Mouse (Mus musculus): ENCODE results near the gene Dcst2.

The Dcst2 gene

DNA sequence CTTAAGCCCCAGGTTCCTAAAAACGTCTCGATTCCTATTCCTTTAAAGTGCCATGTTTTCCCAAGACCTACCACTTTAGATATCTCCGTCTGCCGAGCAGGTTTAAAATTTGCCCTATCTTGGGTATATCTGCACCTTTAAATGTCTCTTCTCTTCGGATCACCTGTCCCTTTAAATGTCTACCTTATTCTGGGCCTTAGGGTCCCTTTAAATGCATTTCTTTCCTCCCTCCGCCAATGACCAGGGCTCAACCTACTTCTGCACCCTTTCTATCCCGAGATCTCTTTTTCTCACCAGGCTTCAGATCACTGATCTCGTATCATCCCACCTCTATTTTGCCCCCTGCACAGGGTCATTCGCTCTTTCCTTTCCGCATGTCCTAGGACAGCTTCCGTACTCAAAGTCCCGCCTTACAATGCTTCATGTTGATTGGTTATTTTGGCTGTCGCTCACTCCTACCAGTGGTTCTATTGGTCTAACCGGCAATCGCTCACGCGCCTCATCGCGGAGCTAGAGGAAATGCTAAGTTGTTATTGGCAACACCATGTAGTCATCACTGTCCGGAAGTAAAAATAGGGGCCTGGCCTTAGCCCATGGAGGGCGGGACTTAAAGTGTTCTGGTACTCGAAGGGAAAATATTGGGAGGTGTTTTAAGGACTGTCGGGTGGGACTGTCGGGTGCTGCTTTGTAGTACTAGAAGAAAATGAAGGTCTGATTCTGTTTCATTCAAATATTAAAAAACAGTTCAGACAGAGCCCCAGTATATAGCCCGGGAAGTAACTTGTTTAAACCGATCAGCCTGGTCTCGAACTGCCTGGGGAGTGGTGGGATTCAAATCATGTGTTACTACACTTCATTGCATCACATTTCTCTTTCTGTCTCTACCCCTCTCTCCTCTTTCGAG is 50.0 kb downstream of the Dcst2 start, which contains the start of gene Flad1:
Gene Flad1 (minus strand): TSS at position 381 of the 904 bp plus-strand sequence.
- DNase-seq (ENCODE audit: low spot score) = peak; percentile 100

DNA sequence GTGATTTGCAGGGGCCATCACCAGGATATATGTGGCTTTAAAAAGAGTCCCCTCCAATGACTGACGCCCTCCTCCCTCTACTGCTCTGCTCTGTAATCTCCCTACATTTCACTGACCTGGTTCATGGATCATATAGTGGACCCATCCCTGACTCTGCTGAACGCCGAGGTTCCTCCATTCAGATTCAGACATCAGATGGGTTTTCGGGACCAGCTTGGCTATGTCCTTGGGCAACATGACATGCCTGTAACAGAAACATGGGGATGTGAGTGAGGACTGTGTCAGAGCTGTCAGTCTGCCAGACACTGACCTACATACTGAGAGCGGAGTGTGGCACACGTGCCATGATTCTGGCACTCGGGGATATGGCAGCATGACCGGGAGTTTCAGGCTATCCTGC is 54.4 kb downstream of the Dcst2 start:
- DNase-seq (ENCODE audit: low spot score) = no peak

DNA sequence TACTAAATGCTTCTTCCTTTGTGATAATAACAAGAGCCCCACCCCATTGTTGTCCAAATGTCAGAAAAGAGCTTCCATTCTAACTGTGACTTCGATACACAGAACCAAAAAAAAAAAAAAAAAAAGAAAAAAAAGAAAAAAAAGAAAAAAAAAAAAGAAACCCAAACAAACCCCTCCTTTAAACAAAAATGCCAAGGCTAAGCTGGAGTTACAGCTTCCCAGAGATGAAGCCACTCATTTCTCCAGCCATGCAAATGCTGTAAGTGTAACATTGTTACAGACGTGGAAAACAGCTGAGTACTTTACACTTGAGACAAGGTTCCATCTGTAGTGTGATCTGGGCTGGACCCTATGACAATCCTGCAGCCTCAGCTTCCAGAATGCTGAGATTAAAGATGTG is 55.4 kb downstream of the Dcst2 start:
- DNase-seq (ENCODE audit: low spot score) = no peak

DNA sequence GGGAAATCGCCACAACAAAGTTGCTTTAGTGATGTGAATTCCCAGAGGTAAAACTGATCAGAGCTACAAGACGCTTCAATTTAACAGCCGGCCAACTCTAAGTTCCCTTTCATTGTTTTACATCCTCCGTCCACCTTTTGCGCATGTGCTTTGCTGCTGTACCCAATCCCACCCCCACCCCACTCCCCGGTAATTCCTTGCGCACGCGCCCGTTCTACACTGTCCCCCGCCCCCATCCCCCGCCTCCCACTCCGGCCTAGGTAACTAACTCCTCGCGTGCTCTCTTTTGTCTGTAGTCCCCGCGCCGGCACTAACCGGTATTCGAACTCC is 56.0 kb downstream of the Dcst2 start:
- DNase-seq (ENCODE audit: low spot score) = peak; percentile 93

DNA sequence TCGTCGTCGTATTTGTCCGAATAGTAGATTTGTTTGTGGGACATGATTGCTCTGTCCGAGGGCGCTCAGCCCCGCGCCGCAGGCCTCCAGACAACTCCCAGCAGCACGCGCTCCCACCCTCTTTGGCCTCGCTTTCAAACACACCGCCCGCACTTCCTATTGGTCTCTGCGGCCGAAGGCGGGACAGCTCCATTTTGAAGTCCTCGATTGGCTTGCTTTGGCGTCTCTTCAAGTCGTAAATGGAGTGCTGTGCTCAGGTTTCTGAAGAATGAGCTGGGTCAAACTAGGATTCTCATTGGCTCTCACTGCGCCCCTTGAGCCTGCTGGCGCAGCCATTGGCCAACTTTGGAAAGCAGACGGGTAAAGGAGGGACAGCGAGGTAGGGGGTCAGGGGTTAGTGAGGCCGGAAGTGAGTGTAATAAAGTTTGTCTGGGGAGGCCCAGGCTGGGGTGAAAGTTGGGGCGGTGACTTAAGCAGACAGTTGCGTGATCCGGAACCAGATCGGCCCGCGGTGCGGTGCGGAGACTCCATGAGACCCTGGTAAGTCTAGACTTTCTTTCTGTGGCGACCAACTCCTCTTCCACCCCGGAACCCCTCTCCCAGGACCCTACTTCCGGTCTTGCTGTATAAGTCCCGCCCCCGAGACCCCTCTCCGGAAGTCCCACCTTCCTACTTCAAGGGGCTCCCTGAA is 56.5 kb downstream of the Dcst2 start, which contains the start of the genes Cks1b and Shc1:
Gene Cks1b (minus strand): TSS at position 214 of the 691 bp plus-strand sequence.
Gene Shc1 (plus strand): TSS at position 274 of the 691 bp plus-strand sequence.
- DNase-seq (ENCODE audit: low spot score) = peak; percentile 99

DNA sequence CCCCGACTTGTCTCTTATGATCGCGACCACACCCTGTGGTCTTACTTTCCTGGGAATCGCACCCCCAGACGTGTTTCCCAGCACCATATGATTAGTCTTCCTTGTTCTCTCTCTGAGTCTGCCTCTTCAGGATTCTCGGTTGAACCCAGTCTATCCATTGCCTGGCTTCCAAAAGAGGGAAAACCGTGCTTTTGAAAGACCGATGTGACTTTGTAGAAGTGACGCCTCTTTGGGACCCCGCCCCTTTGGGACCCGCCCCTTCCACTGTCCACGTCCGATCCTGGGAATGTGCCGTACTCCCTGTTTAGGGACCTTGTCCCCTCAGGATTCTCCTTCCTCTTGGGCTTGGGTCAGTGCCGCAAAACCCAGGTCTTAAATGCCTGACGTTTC is 57.1 kb downstream of the Dcst2 start:
- DNase-seq (ENCODE audit: low spot score) = peak; percentile 89

DNA sequence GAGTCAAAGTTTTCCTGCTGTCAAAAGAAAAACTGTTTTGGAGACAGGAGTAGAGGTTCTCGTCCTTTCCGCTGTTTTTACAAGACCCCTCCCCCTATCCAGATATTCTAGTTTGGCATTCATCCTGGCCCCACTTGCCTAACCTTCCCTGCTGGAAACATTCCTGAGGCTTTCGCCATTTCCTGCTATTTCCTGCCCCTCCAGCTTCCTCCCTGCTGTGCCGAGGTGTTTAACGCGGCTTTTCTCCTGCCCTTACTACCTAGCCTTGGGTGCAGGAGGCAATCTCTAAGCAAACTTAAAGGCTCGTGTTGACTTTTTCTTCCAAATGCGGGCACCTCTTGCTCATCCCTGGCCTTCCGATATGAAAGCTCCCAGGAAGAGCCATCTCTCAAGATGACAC is 57.8 kb downstream of the Dcst2 start:
- DNase-seq (ENCODE audit: low spot score) = peak; percentile 67

DNA sequence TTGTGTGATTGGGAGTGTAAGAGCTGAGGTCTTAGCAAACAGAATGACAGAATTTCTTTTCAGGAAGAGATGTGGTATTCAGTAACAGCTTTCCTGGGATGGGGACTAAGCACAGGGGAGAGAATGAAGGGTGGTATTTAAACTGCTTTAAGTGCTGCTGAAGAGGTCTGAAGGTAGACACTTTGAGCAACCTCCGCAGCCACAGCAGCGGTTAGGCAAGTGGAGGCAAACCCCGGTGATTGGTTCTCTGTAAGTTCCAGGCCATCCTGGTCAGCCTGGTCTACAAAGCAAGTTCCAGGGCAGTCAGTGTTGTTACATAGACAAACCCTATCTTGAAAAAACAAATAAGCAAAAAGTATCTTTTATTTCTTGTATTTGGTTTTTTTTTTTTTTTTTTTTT is 58.2 kb downstream of the Dcst2 start:
- DNase-seq (ENCODE audit: low spot score) = no peak

DNA sequence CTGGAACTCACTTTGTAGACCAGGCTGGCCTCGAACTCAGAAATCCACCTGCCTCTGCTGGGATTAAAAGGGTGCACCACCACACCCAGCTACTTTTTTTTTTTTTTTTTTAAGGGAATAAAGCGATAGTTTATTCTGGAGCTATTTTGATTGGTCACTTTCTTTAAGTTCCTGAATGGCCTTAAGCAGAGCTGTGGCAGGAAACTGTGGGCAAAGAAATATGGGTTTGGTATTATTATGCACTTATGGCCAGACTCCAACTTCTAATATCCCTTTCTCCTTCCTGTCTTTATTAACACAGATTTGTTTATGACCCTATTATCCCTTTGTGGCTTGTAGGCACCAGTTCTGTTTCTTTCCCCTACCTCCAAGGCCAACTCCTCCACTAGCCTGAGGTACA is 58.6 kb downstream of the Dcst2 start:
- DNase-seq (ENCODE audit: low spot score) = no peak

DNA sequence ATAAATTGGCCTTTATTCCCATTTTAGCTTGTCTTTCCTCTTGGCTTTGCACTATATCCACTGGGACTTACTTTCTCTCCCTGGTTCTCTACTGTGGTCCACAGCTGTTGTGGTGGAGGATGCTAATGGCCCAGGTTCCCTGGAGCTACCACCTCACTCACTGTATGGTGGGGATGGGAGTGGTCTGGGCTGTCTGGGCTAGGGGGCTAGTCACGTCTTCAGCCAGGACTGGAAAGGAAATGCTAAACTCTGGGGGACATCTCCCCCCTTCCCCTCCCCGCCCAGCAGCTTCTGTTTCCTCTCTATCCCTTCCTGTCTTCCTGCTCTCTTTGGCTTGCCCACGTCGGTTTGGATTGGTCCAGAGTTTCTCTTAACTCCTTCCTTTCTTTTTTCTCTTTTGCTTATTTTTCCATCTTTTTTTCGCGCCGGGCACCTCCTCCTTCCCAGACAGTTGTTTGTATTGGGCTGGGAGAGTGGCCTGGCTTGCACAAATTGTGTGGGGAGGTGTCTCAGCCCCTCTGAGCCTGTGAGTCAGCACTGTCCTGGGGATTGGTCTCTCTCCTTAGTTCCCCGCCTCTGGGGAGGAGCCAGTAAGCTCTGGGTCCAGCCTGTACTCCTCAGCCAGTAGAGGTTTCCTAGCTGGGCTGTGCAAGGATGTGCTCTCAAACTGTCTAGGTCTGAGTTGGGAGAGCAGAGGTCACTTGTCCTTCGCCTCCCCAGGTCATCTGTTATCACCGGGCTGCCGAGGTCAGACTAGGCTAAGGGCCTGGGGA is 59.4 kb downstream of the Dcst2 start:
- DNase-seq (ENCODE audit: low spot score) = peak; percentile 88

DNA sequence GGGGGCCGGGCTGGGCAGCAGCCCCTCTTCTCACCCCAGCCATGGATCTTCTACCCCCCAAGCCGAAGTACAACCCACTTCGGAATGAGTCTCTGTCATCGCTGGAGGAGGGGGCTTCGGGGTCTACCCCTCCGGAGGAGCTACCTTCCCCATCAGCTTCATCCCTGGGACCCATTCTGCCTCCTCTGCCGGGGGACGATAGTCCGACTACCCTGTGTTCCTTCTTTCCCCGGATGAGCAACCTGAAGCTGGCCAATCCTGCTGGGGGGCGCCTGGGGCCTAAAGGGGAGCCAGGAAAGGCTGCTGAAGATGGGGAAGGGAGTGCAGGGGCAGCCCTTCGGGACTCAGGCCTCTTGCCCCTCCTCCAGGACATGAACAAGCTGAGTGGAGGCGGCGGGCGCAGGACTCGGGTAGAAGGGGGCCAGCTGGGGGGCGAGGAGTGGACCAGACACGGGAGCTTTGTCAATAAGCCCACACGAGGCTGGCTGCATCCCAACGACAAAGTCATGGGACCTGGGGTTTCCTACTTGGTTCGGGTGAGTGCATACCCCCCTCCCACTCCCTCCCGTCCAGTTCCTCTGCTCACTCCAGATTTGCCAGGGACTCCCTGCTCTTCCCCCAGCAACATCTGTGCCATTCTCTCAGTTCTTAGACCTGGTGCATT is 60.2 kb downstream of the Dcst2 start:
- DNase-seq (ENCODE audit: low spot score) = peak; percentile 28

DNA sequence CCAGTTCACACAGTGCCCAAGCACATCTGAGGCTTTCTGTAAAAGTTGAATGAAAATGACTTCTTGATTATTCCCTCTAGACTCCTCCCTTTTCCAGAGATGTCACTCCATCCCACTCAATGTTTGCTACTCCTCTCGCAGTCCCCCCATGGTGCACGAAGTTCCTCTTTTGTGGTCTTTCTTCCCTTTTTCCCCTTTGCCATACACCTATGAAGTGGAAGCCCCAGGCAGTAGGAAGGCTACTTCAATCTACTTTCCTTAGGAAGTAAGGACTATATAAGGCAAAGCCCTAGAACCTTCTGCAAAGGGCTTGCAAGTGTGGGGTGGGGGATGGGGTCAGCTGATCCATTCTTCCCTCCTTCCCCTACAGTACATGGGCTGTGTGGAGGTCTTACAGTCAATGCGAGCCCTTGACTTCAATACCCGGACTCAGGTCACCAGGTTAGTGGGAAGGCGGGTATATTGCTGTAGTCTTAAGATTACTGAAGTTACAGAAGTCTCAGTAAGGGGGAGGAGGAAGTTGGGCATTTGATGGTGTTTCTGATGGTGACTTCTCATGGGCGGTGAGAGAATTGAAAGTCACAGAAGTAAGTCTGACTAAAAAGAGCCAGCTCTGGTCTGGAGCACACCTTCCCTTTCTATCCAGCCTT is 60.9 kb downstream of the Dcst2 start:
- DNase-seq (ENCODE audit: low spot score) = no peak

DNA sequence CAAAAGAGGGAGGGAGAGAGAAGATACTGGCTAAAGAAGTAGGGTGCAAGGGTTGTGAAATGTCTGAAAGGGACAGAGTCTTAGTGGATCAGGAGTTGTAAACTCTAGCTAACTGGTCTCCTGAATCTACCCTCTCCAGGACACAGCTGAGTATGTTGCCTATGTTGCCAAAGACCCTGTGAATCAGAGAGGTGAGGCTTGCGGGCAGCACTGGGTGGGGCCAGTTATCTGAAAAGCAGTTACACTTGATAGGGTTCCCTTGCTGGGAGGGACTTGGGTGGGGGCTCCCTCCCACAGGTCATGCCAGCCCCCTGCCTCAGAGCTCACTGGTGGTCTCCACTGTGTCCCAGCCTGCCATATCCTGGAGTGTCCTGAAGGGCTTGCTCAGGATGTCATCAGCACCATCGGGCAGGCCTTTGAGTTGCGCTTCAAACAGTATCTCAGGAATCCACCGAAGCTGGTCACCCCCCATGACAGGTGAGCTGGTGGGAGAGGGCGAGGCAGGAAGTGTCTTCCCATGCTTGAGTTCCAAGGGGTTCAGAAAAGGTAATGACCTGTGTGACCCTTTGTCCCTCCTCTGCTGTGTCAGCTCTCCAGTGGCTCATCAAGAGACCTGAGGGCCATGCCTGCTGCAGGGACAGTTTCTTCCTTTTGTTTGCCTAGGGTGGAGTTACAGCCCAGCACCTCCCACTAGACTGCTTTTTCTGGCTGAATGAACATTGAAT is 62.8 kb downstream of the Dcst2 start:
- no peak for DNase-seq (ENCODE audit: low spot score)

DNA sequence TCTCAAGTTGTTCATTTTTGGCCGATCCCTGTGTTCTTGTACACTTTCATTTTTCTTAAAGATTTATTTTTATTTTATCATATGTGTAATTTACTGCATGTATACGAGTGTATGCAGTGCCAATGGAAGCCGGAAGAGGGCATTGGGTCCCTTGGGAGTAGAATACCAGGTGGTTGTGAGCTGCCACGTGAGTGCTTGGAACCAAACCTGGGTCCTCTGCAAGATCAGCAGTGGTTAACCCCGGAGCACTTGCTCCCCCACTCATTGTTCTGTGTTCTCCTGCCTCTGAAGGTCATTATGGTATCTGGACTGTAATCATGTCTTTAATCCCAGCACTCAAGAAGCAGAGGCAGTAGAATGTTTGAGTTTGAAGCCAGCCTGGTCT is 63.4 kb downstream of the Dcst2 start:
- no peak for DNase-seq (ENCODE audit: low spot score)

DNA sequence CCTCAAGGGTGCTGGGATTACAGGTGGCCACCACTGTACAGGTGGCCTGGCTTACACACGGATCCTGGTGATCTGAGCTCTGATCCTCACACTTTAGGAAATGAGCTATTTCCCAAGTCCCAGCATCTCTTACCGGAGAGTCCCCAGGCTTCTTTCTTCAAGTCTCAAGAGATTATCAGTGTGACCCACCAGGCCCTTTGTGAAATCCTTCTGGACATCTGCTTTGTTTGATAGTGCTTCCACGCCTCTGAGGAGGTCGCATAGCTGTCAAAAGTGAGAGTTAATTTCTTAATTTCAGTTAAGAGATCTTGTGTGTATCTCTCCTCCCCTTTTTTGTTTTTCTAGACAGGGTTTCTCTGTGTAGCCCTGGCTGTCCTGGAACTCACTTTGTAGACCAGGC is 64.1 kb downstream of the Dcst2 start:
- no peak for DNase-seq (ENCODE audit: low spot score)

Measured in embryo, embryonic 10.5 days (tissue).